Mouse (Mus musculus): ENCODE data around the gene Ptpre. TPM values are rescaled to one million over a fixed set of nuclear protein-coding genes. Genes with fewer than 3 reads are reported as not detected.

Gene Ptpre
- polyA plus RNA-seq, 1 experiment from 2014 or later, result 10.0 TPM

- H3K27me3 ChIP-seq (replicated peaks), result no peaks in the 10 kb centered on the region
- H3K4me3 ChIP-seq (replicated peaks), result no peak overlapping the region
- H3K4me1 ChIP-seq, result peaks cover 39% of the 10 kb centered on the region
- no peak overlapping the region for H3K4me2 ChIP-seq
- no peak for ATAC-seq (ENCODE audit: low FRiP score)
- H3K36me3 ChIP-seq, result no peaks in the 10 kb centered on the region
- no peaks in the 10 kb centered on the region for H3K9me3 ChIP-seq (replicated peaks)
- no peak overlapping the region for H3K9ac ChIP-seq (replicated peaks)
- H3K27ac ChIP-seq (replicated peaks), result no peak overlapping the region
- 72% methylated on average over 7 of the region's 7 CpGs for WGBS
These were observed 61.1 kb downstream of the Ptpre start for GRCm38 (mm10) chr7:135598303-135598855.

GRCm38 (mm10) chr7:135600076-135600475 lies 62.8 kb downstream of the Ptpre start:
- no peak overlapping the region for H3K4me3 ChIP-seq (replicated peaks)
- WGBS, result 86% methylated on average over 3 of the region's 3 CpGs

GRCm38 (mm10) chr7:135601607-135602006 lies 64.3 kb downstream of the Ptpre start:
- no peak overlapping the region for H3K27ac ChIP-seq (replicated peaks)
- no peak overlapping the region for H3K4me3 ChIP-seq (replicated peaks)
- WGBS, result 78% methylated on average over 8 of the region's 8 CpGs
- ATAC-seq (ENCODE audit: low FRiP score), result no peak
- no peak overlapping the region for H3K4me2 ChIP-seq
- H3K9ac ChIP-seq (replicated peaks), result no peak overlapping the region
- H3K4me1 ChIP-seq, result peaks cover 20% of the 10 kb centered on the region
- H3K27me3 ChIP-seq (replicated peaks), result no peaks in the 10 kb centered on the region
- no peaks in the 10 kb centered on the region for H3K9me3 ChIP-seq (replicated peaks)
- no peaks in the 10 kb centered on the region for H3K36me3 ChIP-seq

More at GRCm38 (mm10) chr7:135600076-135600475, 62.8 kb downstream of the Ptpre start:
- Histone ChIP-seq H3K27ac (replicated peaks) (no peak overlapping the region), H3K36me3 (no peaks in the 10 kb centered on the region), H3K9ac (replicated peaks) (no peak overlapping the region), H3K9me3 (replicated peaks) (no peaks in the 10 kb centered on the region), H3K4me2 (no peak overlapping the region), H3K27me3 (replicated peaks) (no peaks in the 10 kb centered on the region), H3K4me1 (peaks cover 32% of the 10 kb centered on the region)
- ATAC-seq (ENCODE audit: low FRiP score), result no peak

GRCm38 (mm10) chr7:135602265-135602664 lies 65.0 kb downstream of the Ptpre start:
- Histone ChIP-seq H3K4me3 (replicated peaks) (no peak overlapping the region), H3K27ac (replicated peaks) (no peak overlapping the region), H3K36me3 (no peaks in the 10 kb centered on the region), H3K27me3 (replicated peaks) (no peaks in the 10 kb centered on the region), H3K4me1 (peaks cover 13% of the 10 kb centered on the region), H3K9me3 (replicated peaks) (no peaks in the 10 kb centered on the region), H3K9ac (replicated peaks) (no peak overlapping the region), H3K4me2 (no peak overlapping the region)
- WGBS, result 86% methylated on average over 6 of the region's 6 CpGs
- ATAC-seq (ENCODE audit: low FRiP score), result no peak

- WGBS, result 39% methylated on average over 5 of the region's 5 CpGs
- Histone ChIP-seq H3K4me3 (replicated peaks) (no peak overlapping the region), H3K4me2 (no peak overlapping the region), H3K4me1 (peaks cover 8% of the 10 kb centered on the region; the same call in 1 of the 2 replicates), H3K27ac (replicated peaks) (no peak overlapping the region), H3K9ac (replicated peaks) (no peak overlapping the region), H3K9me3 (replicated peaks) (no peaks in the 10 kb centered on the region), H3K36me3 (no peaks in the 10 kb centered on the region), H3K27me3 (replicated peaks) (no peaks in the 10 kb centered on the region)
- no peak for ATAC-seq (ENCODE audit: low FRiP score)
These were observed 65.7 kb downstream of the Ptpre start for GRCm38 (mm10) chr7:135602881-135603523.

- H3K36me3 ChIP-seq, result no peaks in the 10 kb centered on the region
- H3K27me3 ChIP-seq (replicated peaks), result no peaks in the 10 kb centered on the region
- no peaks in the 10 kb centered on the region for H3K9me3 ChIP-seq (replicated peaks)
- H3K4me3 ChIP-seq (replicated peaks), result no peak overlapping the region
- no peak overlapping the region for H3K9ac ChIP-seq (replicated peaks)
- H3K4me2 ChIP-seq, result no peak overlapping the region
- 73% methylated on average over 15 of the region's 15 CpGs for WGBS
- no peak for ATAC-seq (ENCODE audit: low FRiP score)
- peaks cover 13% of the 10 kb centered on the region for H3K4me1 ChIP-seq
- H3K27ac ChIP-seq (replicated peaks), result no peak overlapping the region
These were observed 67.9 kb downstream of the Ptpre start for GRCm38 (mm10) chr7:135605002-135605803.

- H3K4me3 ChIP-seq (replicated peaks), result no peak overlapping the region
- no peak for ATAC-seq (ENCODE audit: low FRiP score)
- no peaks in the 10 kb centered on the region for H3K27me3 ChIP-seq (replicated peaks)
- 84% methylated on average over 6 of the region's 6 CpGs for WGBS
- no peak overlapping the region for H3K4me2 ChIP-seq
- H3K9me3 ChIP-seq (replicated peaks), result no peaks in the 10 kb centered on the region
- no peak overlapping the region for H3K9ac ChIP-seq (replicated peaks)
- peaks cover 16% of the 10 kb centered on the region for H3K4me1 ChIP-seq
- no peaks in the 10 kb centered on the region for H3K36me3 ChIP-seq
- no peak overlapping the region for H3K27ac ChIP-seq (replicated peaks)
These were observed 68.5 kb downstream of the Ptpre start for GRCm38 (mm10) chr7:135605804-135606072.

- H3K4me3 ChIP-seq (replicated peaks), result no peak overlapping the region
- H3K9ac ChIP-seq (replicated peaks), result no peak overlapping the region
- no peaks in the 10 kb centered on the region for H3K36me3 ChIP-seq
- no peak overlapping the region for H3K4me2 ChIP-seq
- H3K27ac ChIP-seq (replicated peaks), result no peak overlapping the region
- ATAC-seq (ENCODE audit: low FRiP score), result no peak
- H3K9me3 ChIP-seq (replicated peaks), result no peaks in the 10 kb centered on the region
- H3K27me3 ChIP-seq (replicated peaks), result no peaks in the 10 kb centered on the region
- WGBS, result 93% methylated on average over 4 of the region's 4 CpGs
- peaks cover 24% of the 10 kb centered on the region for H3K4me1 ChIP-seq
These were observed 70.9 kb downstream of the Ptpre start for GRCm38 (mm10) chr7:135608208-135608607.

GRCm38 (mm10) chr7:135609028-135609427 lies 71.7 kb downstream of the Ptpre start:
- no peaks in the 10 kb centered on the region for H3K27me3 ChIP-seq (replicated peaks)
- H3K27ac ChIP-seq (replicated peaks), result no peak overlapping the region
- H3K36me3 ChIP-seq, result no peaks in the 10 kb centered on the region
- H3K9ac ChIP-seq (replicated peaks), result no peak overlapping the region
- H3K4me3 ChIP-seq (replicated peaks), result no peak overlapping the region
- no peaks in the 10 kb centered on the region for H3K9me3 ChIP-seq (replicated peaks)
- peaks cover 24% of the 10 kb centered on the region for H3K4me1 ChIP-seq
- no peak overlapping the region for H3K4me2 ChIP-seq
- 76% methylated on average over 3 of the region's 3 CpGs for WGBS
- no peak for ATAC-seq (ENCODE audit: low FRiP score)

- no peaks in the 10 kb centered on the region for H3K27me3 ChIP-seq (replicated peaks)
- WGBS, result 46% methylated on average over 7 of the region's 7 CpGs
- no peaks in the 10 kb centered on the region for H3K36me3 ChIP-seq
- no peak overlapping the region for H3K4me2 ChIP-seq
- no peak overlapping the region for H3K27ac ChIP-seq (replicated peaks)
- no peak overlapping the region for H3K9ac ChIP-seq (replicated peaks)
- ATAC-seq (ENCODE audit: low FRiP score), result 0 out of 2 replicates have a peak, but pooled peaks have one; percentile 28
- no peak overlapping the region for H3K4me3 ChIP-seq (replicated peaks)
- no peaks in the 10 kb centered on the region for H3K9me3 ChIP-seq (replicated peaks)
- H3K4me1 ChIP-seq, result peaks cover 24% of the 10 kb centered on the region
These were observed 72.4 kb downstream of the Ptpre start for GRCm38 (mm10) chr7:135609655-135610054.

GRCm38 (mm10) chr7:135612276-135612675 lies 75.0 kb downstream of the Ptpre start:
- 57% methylated on average over 16 of the region's 16 CpGs for WGBS
- H3K36me3 ChIP-seq, result no peaks in the 10 kb centered on the region
- ATAC-seq (ENCODE audit: low FRiP score), result no peak
- no peaks in the 10 kb centered on the region for H3K27me3 ChIP-seq (replicated peaks)
- no peak overlapping the region for H3K4me3 ChIP-seq (replicated peaks)
- no peak overlapping the region for H3K9ac ChIP-seq (replicated peaks)
- peaks cover 26% of the 10 kb centered on the region for H3K4me1 ChIP-seq
- no peak overlapping the region for H3K4me2 ChIP-seq
- no peaks in the 10 kb centered on the region for H3K9me3 ChIP-seq (replicated peaks)
- H3K27ac ChIP-seq (replicated peaks), result 0 out of 2 replicates have a peak overlapping the region, but pooled peaks have one; percentile 0

GRCm38 (mm10) chr7:135612801-135613200 lies 75.5 kb downstream of the Ptpre start:
- H3K9ac ChIP-seq (replicated peaks), result no peak overlapping the region
- H3K27ac ChIP-seq (replicated peaks), result no peak overlapping the region
- whole genome bisulfite sequencing, result 76% methylated on average over 7 of the region's 7 CpGs
- no peak for ATAC-seq (ENCODE audit: low FRiP score)
- H3K36me3 ChIP-seq, result no peaks in the 10 kb centered on the region
- no peak overlapping the region for H3K4me2 ChIP-seq
- H3K4me1 ChIP-seq, result peaks cover 29% of the 10 kb centered on the region
- no peaks in the 10 kb centered on the region for H3K27me3 ChIP-seq (replicated peaks)
- no peak overlapping the region for H3K4me3 ChIP-seq (replicated peaks)
- no peaks in the 10 kb centered on the region for H3K9me3 ChIP-seq (replicated peaks)

All from neural tube, embryonic 15.5 days (tissue).